Mouse (Mus musculus) heart, embryonic 15.5 days (tissue): ENCODE results near the gene Ddc. TPM values are rescaled to one million over a fixed set of nuclear protein-coding genes. Genes with fewer than 3 reads are reported as not detected.
A peak's percentile ranks its signal among the peaks of the same experiment; 100 is the strongest.

Experiments
- ATAC-seq: fragments of 200-750 bp; cut with Nextera tagmentation; replicated peaks from 2 replicates; pipeline ENCODE4 v1.8.0; 2017; ENCODE audit warnings: low read depth, moderate TSS enrichment; ENCODE audit not compliant: insufficient number of reproducible peaks, insufficient read depth, low FRiP score
- H3K27ac ChIP-seq: fragments of 300-500 bp; sonication (generic); 2 replicates; pipeline ENCODE4 v1.5.1; 2015; ENCODE audit warnings: mild to moderate bottlenecking, inconsistent platforms
- H3K27me3 ChIP-seq: fragments of 300-500 bp; sonication (generic); 2 replicates; pipeline ENCODE4 v1.6.1; 2015; ENCODE audit warnings: inconsistent platforms
- H3K36me3 ChIP-seq: fragments of 300-500 bp; sonication (generic); 2 replicates; pipeline ENCODE4 v1.6.1; 2015; ENCODE audit warnings: mild to moderate bottlenecking, inconsistent platforms
- H3K4me1 ChIP-seq: fragments of 300-500 bp; sonication (generic); replicated peaks from 2 replicates; pipeline ENCODE4 v1.6.1; 2015; ENCODE audit warnings: inconsistent platforms
- H3K4me2 ChIP-seq: fragments of 300-500 bp; sonication (generic); 2 replicates; pipeline ENCODE4 v1.6.1; 2015; ENCODE audit warnings: inconsistent platforms, mild to moderate bottlenecking, moderate library complexity
- H3K4me3 ChIP-seq: fragments of 300-500 bp; sonication (generic); 2 replicates; pipeline ENCODE4 v1.5.1; 2015; ENCODE audit warnings: mild to moderate bottlenecking, inconsistent platforms
- H3K9ac ChIP-seq: fragments of 300-500 bp; sonication (generic); 2 replicates; pipeline ENCODE4 v1.6.1; 2015; ENCODE audit warnings: mild to moderate bottlenecking, inconsistent platforms
- H3K9me3 ChIP-seq: fragments of 300-500 bp; sonication (generic); replicated peaks from 2 replicates; pipeline ENCODE4 v1.6.1; 2016; ENCODE audit warnings: inconsistent platforms
- WGBS: fragments of 180-500 bp; shearing (Covaris S2); methylation state at CpG from one replicate; pipeline ENCODE4 v1.1.7; 2015; ENCODE audit warnings: mixed read lengths; 5-methylcytosine and 5-hydroxymethylcytosine counted together
- polyA plus RNA-seq: library from polyadenylated mRNA; unstranded; fragments of >200 nt; fragmentation: Nextera tagmentation; extraction: Ambion mirVana; gene quantifications from 2 replicates; pipeline ENCODE4 v1.2.1, GENCODE M21; 2015

Ddc gene
- polyA plus RNA-seq, 1 experiment from 2014 or later, result 115 TPM

- Histone ChIP-seq H3K36me3 (no peaks in the 10 kb centered on the region), H3K4me1 (peaks cover 42% of the 10 kb centered on the region), H3K4me3 (no peak overlapping the region), H3K27me3 (no peaks in the 10 kb centered on the region), H3K9ac (no peak overlapping the region), H3K27ac (peak overlapping the region; percentile 94), H3K4me2 (no peak overlapping the region), H3K9me3 (no peaks in the 10 kb centered on the region)
- 67% methylated on average over 4 of the region's 4 CpGs for WGBS
- no peak for ATAC-seq
Observed at GRCm38 (mm10) chr11:11885246-11885643, 12.7 kb downstream of the Ddc start.

GRCm38 (mm10) chr11:11884533-11885245 lies 13.3 kb downstream of the Ddc start:
- H3K4me1 ChIP-seq, result peaks cover 47% of the 10 kb centered on the region
- H3K9me3 ChIP-seq, result no peaks in the 10 kb centered on the region
- no peaks in the 10 kb centered on the region for H3K36me3 ChIP-seq
- 26% methylated on average over 11 of the region's 11 CpGs for WGBS
- no peak for ATAC-seq
- peak overlapping the region; percentile 94 for H3K27ac ChIP-seq
- H3K4me3 ChIP-seq, result no peak overlapping the region
- no peak overlapping the region for H3K4me2 ChIP-seq
- no peak overlapping the region for H3K9ac ChIP-seq
- no peaks in the 10 kb centered on the region for H3K27me3 ChIP-seq

- peaks cover 63% of the 10 kb centered on the region for H3K4me1 ChIP-seq
- H3K9me3 ChIP-seq, result no peaks in the 10 kb centered on the region
- no peaks in the 10 kb centered on the region for H3K27me3 ChIP-seq
- no peak overlapping the region for H3K4me3 ChIP-seq
- no peak overlapping the region for H3K4me2 ChIP-seq
- H3K36me3 ChIP-seq, result no peaks in the 10 kb centered on the region
- peak overlapping the region; percentile 94 for H3K27ac ChIP-seq
- 58% methylated on average over 1 of the region's 1 CpGs for WGBS
- no peak for ATAC-seq
- no peak overlapping the region for H3K9ac ChIP-seq
Observed at GRCm38 (mm10) chr11:11881783-11882155, 16.2 kb downstream of the Ddc start.

- no peaks in the 10 kb centered on the region for H3K9me3 ChIP-seq
- no peak overlapping the region for H3K9ac ChIP-seq
- peak overlapping the region; percentile 94 for H3K27ac ChIP-seq
- peaks cover 59% of the 10 kb centered on the region for H3K4me1 ChIP-seq
- H3K4me3 ChIP-seq, result no peak overlapping the region
- no peaks in the 10 kb centered on the region for H3K36me3 ChIP-seq
- no peak overlapping the region for H3K4me2 ChIP-seq
- no peaks in the 10 kb centered on the region for H3K27me3 ChIP-seq
- 32% methylated on average over 13 of the region's 13 CpGs for WGBS
- ATAC-seq, result no peak
Observed at GRCm38 (mm10) chr11:11881026-11881782, 16.7 kb downstream of the Ddc start.

- no peak for ATAC-seq
- peak overlapping the region; percentile 94 for H3K27ac ChIP-seq
- H3K9me3 ChIP-seq, result no peaks in the 10 kb centered on the region
- H3K4me1 ChIP-seq, result peaks cover 58% of the 10 kb centered on the region
- H3K27me3 ChIP-seq, result no peaks in the 10 kb centered on the region
- H3K9ac ChIP-seq, result no peak overlapping the region
- no peak overlapping the region for H3K4me3 ChIP-seq
- H3K36me3 ChIP-seq, result no peaks in the 10 kb centered on the region
- 78% methylated on average over 7 of the region's 7 CpGs for WGBS
- no peak overlapping the region for H3K4me2 ChIP-seq
Observed at GRCm38 (mm10) chr11:11880351-11880750, 17.6 kb downstream of the Ddc start.

- peak overlapping the region; percentile 94 for H3K27ac ChIP-seq
- H3K9ac ChIP-seq, result 0 out of 2 replicates have a peak overlapping the region, but pooled peaks have one; percentile 34
- no peak overlapping the region for H3K4me3 ChIP-seq
- ATAC-seq, result no peak
- no peaks in the 10 kb centered on the region for H3K36me3 ChIP-seq
- no peak overlapping the region for H3K4me2 ChIP-seq
- WGBS, result 62% methylated on average over 4 of the region's 4 CpGs
- peaks cover 58% of the 10 kb centered on the region for H3K4me1 ChIP-seq
- no peaks in the 10 kb centered on the region for H3K9me3 ChIP-seq
- H3K27me3 ChIP-seq, result no peaks in the 10 kb centered on the region
Observed at GRCm38 (mm10) chr11:11879699-11880002, 18.3 kb downstream of the Ddc start.

- Histone ChIP-seq H3K36me3 (no peaks in the 10 kb centered on the region), H3K27me3 (no peaks in the 10 kb centered on the region), H3K9ac (peak overlapping the region; percentile 34; the same call in 1 of the 2 replicates), H3K4me3 (no peak overlapping the region), H3K27ac (peak overlapping the region; percentile 94), H3K9me3 (no peaks in the 10 kb centered on the region), H3K4me2 (peak overlapping the region; percentile 17; the same call in 1 of the 2 replicates), H3K4me1 (peaks cover 60% of the 10 kb centered on the region)
- peak; percentile 40 for ATAC-seq
- 39% methylated on average over 10 of the region's 10 CpGs for WGBS
Observed at GRCm38 (mm10) chr11:11878981-11879698, 18.8 kb downstream of the Ddc start.

GRCm38 (mm10) chr11:11878278-11878980 lies 19.5 kb downstream of the Ddc start:
- WGBS, result 7% methylated on average over 11 of the region's 11 CpGs
- no peak overlapping the region for H3K4me3 ChIP-seq
- H3K27ac ChIP-seq, result peak overlapping the region; percentile 94
- no peaks in the 10 kb centered on the region for H3K9me3 ChIP-seq
- H3K4me2 ChIP-seq, result peak overlapping the region; percentile 17; the same call in 1 of the 2 replicates
- no peaks in the 10 kb centered on the region for H3K36me3 ChIP-seq
- H3K27me3 ChIP-seq, result no peaks in the 10 kb centered on the region
- no peak overlapping the region for H3K9ac ChIP-seq
- ATAC-seq, result peak; percentile 59
- peaks cover 67% of the 10 kb centered on the region for H3K4me1 ChIP-seq

- Histone ChIP-seq H3K4me1 (peaks cover 73% of the 10 kb centered on the region), H3K9ac (no peak overlapping the region)
Observed at GRCm38 (mm10) chr11:11877891-11878277, 20.1 kb downstream of the Ddc start.

GRCm38 (mm10) chr11:11876366-11876765 lies 21.6 kb downstream of the Ddc start:
- H3K9ac ChIP-seq, result no peak overlapping the region
- H3K9me3 ChIP-seq, result no peaks in the 10 kb centered on the region
- peaks cover 82% of the 10 kb centered on the region for H3K4me1 ChIP-seq
- H3K27ac ChIP-seq, result peak overlapping the region; percentile 85
- H3K4me3 ChIP-seq, result no peak overlapping the region
- no peak for ATAC-seq
- no peaks in the 10 kb centered on the region for H3K27me3 ChIP-seq
- no peak overlapping the region for H3K4me2 ChIP-seq
- no peaks in the 10 kb centered on the region for H3K36me3 ChIP-seq
- 76% methylated on average over 3 of the region's 3 CpGs for WGBS

More at GRCm38 (mm10) chr11:11877891-11878277, 20.1 kb downstream of the Ddc start:
- ATAC-seq, result no peak
- Histone ChIP-seq H3K4me2 (no peak overlapping the region), H3K4me3 (no peak overlapping the region), H3K27me3 (no peaks in the 10 kb centered on the region), H3K9me3 (no peaks in the 10 kb centered on the region), H3K27ac (peak overlapping the region; percentile 94), H3K36me3 (no peaks in the 10 kb centered on the region)
- 28% methylated on average over 4 of the region's 4 CpGs for WGBS

GRCm38 (mm10) chr11:11875230-11875629 lies 22.7 kb downstream of the Ddc start:
- H3K4me1 ChIP-seq, result peaks cover 75% of the 10 kb centered on the region
- no peak for ATAC-seq
- H3K9me3 ChIP-seq, result no peaks in the 10 kb centered on the region
- peak overlapping the region; percentile 85 for H3K27ac ChIP-seq
- peak overlapping the region; percentile 8; the same call in 1 of the 2 replicates for H3K4me2 ChIP-seq
- no peak overlapping the region for H3K9ac ChIP-seq
- no peaks in the 10 kb centered on the region for H3K27me3 ChIP-seq
- 29% methylated on average over 2 of the region's 2 CpGs for WGBS
- no peaks in the 10 kb centered on the region for H3K36me3 ChIP-seq
- H3K4me3 ChIP-seq, result no peak overlapping the region
